Mouse (Mus musculus) cerebellum, adult 2 months (tissue): ENCODE results near the gene Tgfb3. TPM values are rescaled to one million over a fixed set of nuclear protein-coding genes. Genes with fewer than 3 reads are reported as not detected.

ENCODE experiments used
- DNase-seq, 2 experiments: peaks; one replicate each; pipeline ENCODE4 v3.0.0; 2021
- H3K27ac ChIP-seq: fragments of 200-500 bp; 2 replicates; pipeline ENCODE4 v1.5.1; 2012; ENCODE audit warnings: low read length, control low read depth, inconsistent platforms; ENCODE audit not compliant: insufficient read depth
- H3K27me3 ChIP-seq: fragments of 200-500 bp; 2 replicates; pipeline ENCODE4 v1.6.1; 2012; ENCODE audit warnings: inconsistent platforms, mild to moderate bottlenecking, low read length, moderate library complexity; ENCODE audit not compliant: control insufficient read depth, insufficient read depth
- H3K4me1 ChIP-seq: fragments of 200-500 bp; 2 replicates; pipeline ENCODE4 v1.6.1; 2011; ENCODE audit warnings: low read length; ENCODE audit not compliant: control insufficient read depth, insufficient read depth
- H3K4me3 ChIP-seq: fragments of 200-500 bp; replicated peaks from 2 replicates; pipeline ENCODE3; 2011; ENCODE audit warnings: mild to moderate bottlenecking, low read depth, low read length, control low read depth; ENCODE audit not compliant: insufficient read depth
- CTCF ChIP-seq: fragments of 200-500 bp; IDR thresholded peaks from 2 replicates; pipeline ENCODE4 v1.5.1; 2011; ENCODE audit warnings: low read depth, mild to moderate bottlenecking, control low read depth, low read length, moderate library complexity, borderline replicate concordance; ENCODE audit not compliant: insufficient read depth
- POLR2A ChIP-seq: fragments of 200-500 bp; IDR thresholded peaks from 2 replicates; pipeline ENCODE4 v1.6.1; 2011; ENCODE audit warnings: low read length, control low read depth, borderline replicate concordance; ENCODE audit not compliant: insufficient read depth
- WGBS: fragments of 180-500 bp; shearing (Covaris S2); methylation state at CpG from one replicate; pipeline ENCODE4 v1.1.7; 2018; 5-methylcytosine and 5-hydroxymethylcytosine counted together
- polyA plus RNA-seq: library from polyadenylated mRNA; depleted of rRNA; stranded (reverse); fragments of >200 nt; gene quantifications from 2 replicates; pipeline ENCODE4 v1.2.3, GENCODE M21; 2012; rRNA removed

Tgfb3 gene
- polyA plus RNA-seq, 1 experiment = 15.7 TPM

GRCm38 (mm10) chr12:86014174-86014573 lies 64.7 kb downstream of the Tgfb3 start:
- no peaks in the 10 kb centered on the region for H3K27me3 ChIP-seq
- DNase-seq = no peak
- WGBS = 87% methylated on average over 2 of the region's 2 CpGs
- H3K27ac ChIP-seq = no peak overlapping the region
- no peak overlapping the region for H3K4me3 ChIP-seq
- no peaks in the 10 kb centered on the region; the same call in 1 of the 2 replicates for H3K4me1 ChIP-seq
- TF ChIP-seq POLR2A = no peak
- TF ChIP-seq CTCF = no peak

- Histone ChIP-seq H3K27me3 (no peaks in the 10 kb centered on the region), H3K4me1 (no peaks in the 10 kb centered on the region; the same call in 1 of the 2 replicates), H3K4me3 (no peak overlapping the region), H3K27ac (no peak overlapping the region)
- TF ChIP-seq CTCF (no peak), POLR2A (no peak)
- DNase-seq = no peak
- 92% methylated on average over 2 of the region's 2 CpGs for WGBS
Observed at GRCm38 (mm10) chr12:86012195-86012594, 66.6 kb downstream of the Tgfb3 start.

GRCm38 (mm10) chr12:86010656-86011055 lies 68.2 kb downstream of the Tgfb3 start:
- H3K4me3 ChIP-seq = no peak overlapping the region
- H3K4me1 ChIP-seq = no peaks in the 10 kb centered on the region; the same call in 1 of the 2 replicates
- TF ChIP-seq CTCF (no peak), POLR2A (no peak)
- H3K27me3 ChIP-seq = no peaks in the 10 kb centered on the region
- H3K27ac ChIP-seq = no peak overlapping the region
- 95% methylated on average over 5 of the region's 5 CpGs for WGBS
- DNase-seq = no peak

GRCm38 (mm10) chr12:86007377-86007776 lies 71.5 kb downstream of the Tgfb3 start:
- no peak for DNase-seq
- H3K4me3 ChIP-seq = no peak overlapping the region
- 75% methylated on average over 3 of the region's 3 CpGs for WGBS

More at GRCm38 (mm10) chr12:86007377-86007776, 71.5 kb downstream of the Tgfb3 start:
- no peaks in the 10 kb centered on the region for H3K27me3 ChIP-seq
- no peak overlapping the region for H3K27ac ChIP-seq
- TF ChIP-seq CTCF (no peak), POLR2A (no peak)
- no peaks in the 10 kb centered on the region for H3K4me1 ChIP-seq

Other genes with a start within 250 kb of the Tgfb3 start
- gene Ift43, start 3.5 kb upstream of the Tgfb3 start, polyA plus RNA-seq = 33.7 and 34.9 TPM in 2 replicates
- gene Gpatch2l, start 162.8 kb upstream of the Tgfb3 start, polyA plus RNA-seq = 26.1 and 28.0 TPM in 2 replicates